Mouse (Mus musculus) liver, postnatal 0 days (tissue): ENCODE measurements around the gene Klhl18.

Experiments
- CTCF ChIP-seq: sonication (generic); IDR thresholded peaks from 2 replicates; pipeline ENCODE4 v1.5.1; 2016; ENCODE audit warnings: antibody characterized with exemption, low read depth
- EP300 ChIP-seq: IDR thresholded peaks from 2 replicates; pipeline ENCODE4 v1.6.1; 2016; ENCODE audit warnings: antibody characterized with exemption, low read depth, mild to moderate bottlenecking

DNA sequence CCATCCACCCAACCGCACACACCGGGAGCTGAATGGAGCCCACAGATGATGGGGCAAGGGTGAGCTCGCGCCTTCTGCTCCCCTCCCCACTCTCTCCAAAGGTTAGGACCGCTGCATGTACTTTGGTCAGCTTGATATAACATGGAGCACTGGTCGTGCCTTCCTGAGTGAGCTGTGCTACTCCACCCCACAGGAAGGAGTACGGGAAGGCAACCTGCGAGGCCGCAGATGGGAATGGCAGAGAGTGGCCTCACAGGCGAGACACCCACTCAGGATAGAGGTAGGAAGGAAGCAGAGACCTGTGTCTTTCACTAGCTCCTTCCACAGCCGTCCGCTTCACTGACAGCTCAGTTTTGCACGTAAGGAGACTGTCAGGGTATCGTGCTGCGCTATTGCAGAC, 28.1 kb downstream of the Klhl18 start:
- no peak for TF ChIP-seq CTCF
- no peak for TF ChIP-seq EP300
